Mouse (Mus musculus) cerebellum, adult 11-12 months (tissue): ENCODE results near the gene Zc3h12d.

Source experiments
- DNase-seq: peaks from one replicate; pipeline ENCODE4 v3.0.0; 2022

Zc3h12d gene

GRCm38 (mm10) chr10:7832171-7832676 lies at the start of gene Zc3h12d:
Gene Zc3h12d (plus strand): TSS chr10:7832470.
- no peak for DNase-seq

- no peak for DNase-seq
Measured at GRCm38 (mm10) chr10:7787319-7787718, 45.0 kb upstream of the Zc3h12d start.

- DNase-seq, result no peak
Measured at GRCm38 (mm10) chr10:7792254-7792750, 40.0 kb upstream of the Zc3h12d start.

GRCm38 (mm10) chr10:7792751-7793385 lies 39.4 kb upstream of the Zc3h12d start, which contains the start of the genes Ginm1 and Ppil4:
Gene Ginm1 (minus strand): TSS chr10:7792824.
Gene Ppil4 (plus strand): TSS chr10:7792891.
- peak; percentile 91 for DNase-seq

DNA sequence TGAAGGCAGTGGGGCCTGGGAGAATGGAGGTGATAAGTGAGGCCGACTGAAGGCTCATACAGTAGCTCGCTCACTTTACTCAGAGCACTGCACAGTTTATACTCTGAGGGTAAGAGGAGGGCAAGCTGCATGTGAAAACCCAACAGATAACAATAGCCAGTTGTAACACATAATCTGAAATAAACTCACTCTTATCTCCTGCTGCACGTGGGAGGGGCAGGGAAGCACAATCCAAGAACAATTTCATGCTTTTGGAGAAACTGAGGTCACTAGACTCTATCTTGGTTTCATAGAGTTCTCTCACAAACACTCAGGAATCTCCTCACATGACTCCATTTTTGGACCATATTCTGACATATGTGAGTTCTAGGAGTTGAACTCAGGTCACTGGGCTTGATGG lies 31.0 kb upstream of the Zc3h12d start:
- DNase-seq, result no peak

DNA sequence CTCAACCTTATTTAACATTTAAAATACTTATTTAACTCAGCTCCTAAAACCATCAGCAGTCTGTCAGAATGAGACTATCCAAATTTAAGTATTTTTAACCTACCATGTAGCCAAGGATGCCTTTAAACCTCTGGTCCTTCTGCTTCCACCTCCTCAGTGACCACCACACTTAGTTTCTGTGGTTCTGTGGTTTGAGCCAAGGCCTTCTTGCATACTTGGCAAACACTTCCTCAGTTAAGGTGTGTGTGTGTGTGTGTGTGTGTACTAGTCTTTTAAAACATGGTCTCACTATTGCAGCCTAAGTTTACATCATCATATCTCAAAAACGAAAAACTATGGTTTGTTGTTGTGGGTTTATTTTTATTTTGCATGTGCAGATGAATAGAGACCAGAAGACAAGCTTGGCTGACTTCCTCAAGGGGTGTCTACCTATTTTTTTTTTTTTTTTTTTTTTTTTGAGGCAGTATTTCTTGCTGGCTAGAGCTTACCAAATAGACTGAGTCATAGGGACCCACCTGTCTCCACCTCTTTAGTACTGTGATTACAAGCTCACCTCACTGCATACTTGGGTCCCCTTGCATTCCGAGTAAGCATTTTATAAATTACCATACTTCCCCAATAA lies 29.6 kb upstream of the Zc3h12d start:
- no peak for DNase-seq

GRCm38 (mm10) chr10:7809937-7810336 lies 22.3 kb upstream of the Zc3h12d start:
- no peak for DNase-seq

- DNase-seq, result no peak
Measured at GRCm38 (mm10) chr10:7816476-7816875, 15.8 kb upstream of the Zc3h12d start.

DNA sequence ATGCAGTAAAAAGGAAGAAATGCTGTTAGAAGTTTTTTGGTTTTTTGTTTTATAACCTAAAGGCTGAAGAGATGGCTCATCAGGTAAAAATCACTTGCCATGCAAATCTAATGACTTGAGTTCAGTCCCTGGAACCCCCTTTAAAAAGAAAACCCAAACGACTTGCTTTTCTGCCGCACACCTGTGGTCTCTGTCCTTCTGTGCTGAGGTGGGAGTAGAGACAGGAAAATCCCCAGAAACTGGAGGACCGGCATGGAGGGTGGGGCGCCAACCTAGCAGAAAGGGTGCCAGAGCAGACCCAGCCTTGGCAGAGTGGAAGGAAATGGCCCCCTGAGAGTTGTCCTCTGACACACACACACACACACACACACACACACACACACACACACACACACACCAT lies 13.6 kb upstream of the Zc3h12d start:
- no peak for DNase-seq

- no peak for DNase-seq
Measured at GRCm38 (mm10) chr10:7819156-7819555, 13.1 kb upstream of the Zc3h12d start.

- DNase-seq, result no peak
Measured at GRCm38 (mm10) chr10:7819603-7820002, 12.7 kb upstream of the Zc3h12d start.

GRCm38 (mm10) chr10:7820171-7820570 lies 12.1 kb upstream of the Zc3h12d start:
- DNase-seq, result no peak

DNA sequence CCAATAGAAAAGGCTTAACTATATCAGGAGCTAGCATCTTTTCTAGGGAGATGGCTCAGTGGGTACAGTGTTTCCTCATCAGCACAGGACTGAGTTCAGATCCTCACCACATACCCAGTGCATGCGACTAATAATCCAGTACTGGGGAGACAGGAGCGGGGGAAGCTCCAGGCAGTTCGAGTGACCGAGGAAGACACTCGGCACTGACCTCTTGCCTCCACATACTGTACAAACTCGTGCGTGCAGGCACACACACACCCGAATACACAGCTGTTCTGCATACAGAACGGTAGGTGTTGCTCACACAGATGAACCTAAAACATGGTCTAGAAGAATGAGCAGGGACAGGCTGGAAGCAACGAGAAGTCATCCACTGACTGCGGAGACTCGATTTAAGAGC lies 10.3 kb upstream of the Zc3h12d start:
- no peak for DNase-seq

DNA sequence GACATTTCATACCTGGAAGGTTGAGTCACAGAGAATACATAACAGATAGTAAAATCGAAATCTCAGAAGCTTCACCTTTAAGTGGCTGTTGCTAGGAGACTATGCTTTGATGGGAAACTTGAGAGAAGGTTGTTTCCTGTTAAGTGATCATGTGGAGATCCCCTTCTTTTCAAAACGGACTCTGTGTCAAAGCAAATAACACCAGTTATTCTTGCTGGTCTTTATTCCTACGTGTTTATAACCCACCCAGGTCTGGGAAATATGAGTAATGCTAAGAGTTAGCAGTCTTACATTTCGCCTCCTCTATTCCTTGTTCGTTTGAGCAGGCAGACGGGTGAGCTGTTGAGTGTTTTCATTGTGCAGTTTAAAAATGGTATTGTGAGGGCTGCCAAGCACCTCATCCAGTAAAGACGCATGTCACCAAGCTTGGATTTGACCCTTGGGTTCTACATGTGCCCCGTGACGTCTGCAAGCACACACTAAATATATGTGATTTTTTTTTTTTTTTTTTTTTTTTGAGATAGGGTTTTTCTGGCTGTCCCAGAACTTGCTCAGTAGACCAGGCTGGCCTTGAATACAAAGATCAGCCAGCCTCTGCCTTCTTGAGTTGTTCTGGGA lies 7.5 kb upstream of the Zc3h12d start:
- DNase-seq, result no peak

GRCm38 (mm10) chr10:7825281-7825665 lies 7.0 kb upstream of the Zc3h12d start:
- DNase-seq, result no peak

DNA sequence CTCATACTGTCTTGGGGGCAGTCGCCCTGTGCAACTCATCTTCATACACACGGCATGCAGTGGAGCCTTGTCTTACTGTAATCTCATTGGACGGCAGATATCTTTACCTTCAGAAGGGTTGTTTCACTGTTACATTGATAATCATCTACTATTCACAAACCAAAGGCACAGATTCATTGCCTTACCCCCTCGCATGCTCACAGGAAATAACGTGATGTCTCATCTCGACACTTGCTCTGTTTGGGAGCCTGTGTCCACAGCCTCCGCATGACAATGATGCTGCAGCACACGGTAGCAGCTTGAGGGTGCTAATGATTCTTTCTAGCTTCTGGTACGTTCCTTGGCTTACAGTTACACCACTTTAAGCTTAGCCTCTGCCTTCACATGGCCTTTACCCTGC lies 6.2 kb upstream of the Zc3h12d start:
- no peak for DNase-seq

DNA sequence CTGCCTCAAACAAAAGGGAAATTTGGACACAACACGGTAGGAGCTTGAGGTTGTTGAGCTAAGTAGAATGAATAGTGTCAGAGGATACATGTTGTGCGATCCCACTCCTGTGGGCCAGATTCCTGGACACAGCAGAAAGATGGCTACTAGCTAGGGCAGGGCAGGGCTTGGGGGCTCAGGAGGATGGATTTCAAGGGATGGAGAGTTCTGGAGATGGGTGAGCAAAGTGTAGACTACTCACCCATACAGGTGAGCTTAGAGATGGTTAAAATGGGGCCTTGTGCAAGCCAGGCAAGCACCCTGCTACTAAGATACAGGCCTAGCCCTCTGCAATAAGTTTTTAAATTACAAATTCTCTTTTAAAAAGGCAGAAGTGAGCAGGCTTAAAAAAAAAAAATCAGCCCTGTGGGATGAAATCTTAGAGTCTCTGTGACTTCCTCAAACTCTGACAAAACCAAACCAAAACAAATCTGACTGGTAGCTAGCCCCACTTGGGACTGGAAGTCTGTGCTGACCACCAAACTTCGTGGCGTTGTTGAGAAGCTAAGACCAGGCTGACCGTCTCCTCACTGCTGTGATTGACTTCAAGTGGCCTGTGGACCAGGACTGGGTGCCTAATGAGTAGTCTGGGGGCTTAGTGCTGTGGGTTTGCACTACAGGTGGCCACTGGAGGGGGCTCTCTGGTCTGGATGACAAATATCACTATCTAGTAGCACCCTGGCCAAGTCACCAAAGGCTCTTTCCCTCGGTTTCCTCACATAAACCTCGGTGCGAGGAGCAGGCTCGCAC lies 1.3 kb downstream of the Zc3h12d start:
- DNase-seq, result no peak

DNA sequence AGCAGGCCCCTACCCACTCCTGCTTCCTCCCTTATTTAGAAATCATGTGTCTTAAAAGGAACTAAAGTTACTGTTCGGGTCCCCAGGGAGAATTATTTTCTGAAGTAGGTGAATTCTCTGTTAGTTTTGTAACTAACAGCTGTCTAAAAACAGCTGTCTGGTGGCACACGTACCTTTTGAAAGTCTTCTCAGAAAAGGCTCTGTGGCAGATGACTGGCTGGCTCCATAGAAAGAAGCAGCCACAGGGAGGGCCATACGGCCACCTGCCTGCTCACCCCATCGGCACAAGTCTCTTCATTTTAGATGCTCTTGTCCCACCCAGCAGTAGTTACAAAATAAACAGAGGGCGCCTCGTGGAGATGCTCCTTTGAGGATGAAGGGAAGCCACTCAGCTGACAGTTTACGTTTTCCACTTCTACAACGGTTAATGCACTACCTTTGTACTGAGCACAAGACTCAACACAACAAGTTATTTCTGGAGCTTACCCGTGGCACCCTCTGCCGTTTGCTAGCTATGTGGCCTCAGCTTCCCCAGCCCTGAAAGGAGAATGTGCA lies 2.5 kb downstream of the Zc3h12d start:
- DNase-seq, result no peak

GRCm38 (mm10) chr10:7836902-7837301 lies 4.6 kb downstream of the Zc3h12d start:
- DNase-seq, result no peak

GRCm38 (mm10) chr10:7837446-7837845 lies 5.2 kb downstream of the Zc3h12d start:
- DNase-seq, result no peak

- DNase-seq, result no peak
Measured at GRCm38 (mm10) chr10:7838036-7838435, 5.8 kb downstream of the Zc3h12d start.

- DNase-seq, result no peak
Measured at GRCm38 (mm10) chr10:7838874-7839421, 6.7 kb downstream of the Zc3h12d start.
